Mouse (Mus musculus): ENCODE measurements around the gene Nhsl1. TPM values are rescaled to one million over a fixed set of nuclear protein-coding genes. Genes with fewer than 3 reads are reported as not detected.

Gene Nhsl1
- polyA plus RNA-seq, 1 experiment from 2014 or later = 9.2 TPM

GRCm38 (mm10) chr10:18384766-18385165 lies 66.0 kb downstream of the Nhsl1 start:
- no peaks in the 10 kb centered on the region for H3K9me3 ChIP-seq (replicated peaks; ENCODE audit: control insufficient read depth, low read length, poor library complexity, severe bottlenecking)
- H3K36me3 ChIP-seq (ENCODE audit: control insufficient read depth, insufficient read depth, low read length) = no peaks in the 10 kb centered on the region
- H3K9ac ChIP-seq (ENCODE audit: low read depth, low read length) = no peak overlapping the region
- ATAC-seq = no peak
- no peak overlapping the region for H3K4me3 ChIP-seq (ENCODE audit: low read depth, low read length)
- H3K27me3 ChIP-seq (ENCODE audit: control insufficient read depth, insufficient read depth, low read depth, low read length) = no peaks in the 10 kb centered on the region
- H3K27ac ChIP-seq (ENCODE audit: low read length) = no peak overlapping the region
- H3K4me1 ChIP-seq (ENCODE audit: control insufficient read depth, insufficient read depth, low read length) = no peaks in the 10 kb centered on the region; the same call in 1 of the 2 replicates
- H3K4me2 ChIP-seq (ENCODE audit: low read length) = no peak overlapping the region
- 75% methylated on average over 2 of the region's 2 CpGs for WGBS

DNA sequence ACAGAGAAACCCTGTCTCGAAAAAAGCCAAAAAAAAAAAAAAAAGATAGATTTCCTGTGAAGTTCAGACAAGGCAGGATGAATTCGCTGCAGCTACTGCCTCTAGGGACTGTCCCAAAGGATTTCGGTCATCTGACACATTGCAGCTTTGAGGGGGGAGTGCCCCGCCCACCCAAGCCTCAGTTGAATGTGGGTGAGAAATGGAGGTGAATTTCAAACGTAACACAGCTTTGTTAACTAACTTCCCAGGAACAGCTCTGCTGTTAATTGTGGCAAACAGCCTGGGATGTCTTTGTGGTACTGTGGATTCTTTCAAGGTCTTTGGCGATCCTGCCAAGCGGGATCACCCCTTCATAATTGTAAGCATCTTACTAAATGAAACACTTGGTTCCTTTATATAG lies 67.4 kb downstream of the Nhsl1 start:
- ATAC-seq = no peak
- H3K4me2 ChIP-seq (ENCODE audit: low read length) = no peak overlapping the region
- H3K9me3 ChIP-seq (replicated peaks; ENCODE audit: control insufficient read depth, low read length, poor library complexity, severe bottlenecking) = no peaks in the 10 kb centered on the region
- no peak overlapping the region for H3K27ac ChIP-seq (ENCODE audit: low read length)
- no peak overlapping the region for H3K9ac ChIP-seq (ENCODE audit: low read depth, low read length)
- H3K36me3 ChIP-seq (ENCODE audit: control insufficient read depth, insufficient read depth, low read length) = no peaks in the 10 kb centered on the region
- no peak overlapping the region for H3K4me3 ChIP-seq (ENCODE audit: low read depth, low read length)
- H3K27me3 ChIP-seq (ENCODE audit: control insufficient read depth, insufficient read depth, low read depth, low read length) = no peaks in the 10 kb centered on the region
- no peaks in the 10 kb centered on the region; the same call in 1 of the 2 replicates for H3K4me1 ChIP-seq (ENCODE audit: control insufficient read depth, insufficient read depth, low read length)
- 48% methylated on average over 7 of the region's 7 CpGs for whole genome bisulfite sequencing

DNA sequence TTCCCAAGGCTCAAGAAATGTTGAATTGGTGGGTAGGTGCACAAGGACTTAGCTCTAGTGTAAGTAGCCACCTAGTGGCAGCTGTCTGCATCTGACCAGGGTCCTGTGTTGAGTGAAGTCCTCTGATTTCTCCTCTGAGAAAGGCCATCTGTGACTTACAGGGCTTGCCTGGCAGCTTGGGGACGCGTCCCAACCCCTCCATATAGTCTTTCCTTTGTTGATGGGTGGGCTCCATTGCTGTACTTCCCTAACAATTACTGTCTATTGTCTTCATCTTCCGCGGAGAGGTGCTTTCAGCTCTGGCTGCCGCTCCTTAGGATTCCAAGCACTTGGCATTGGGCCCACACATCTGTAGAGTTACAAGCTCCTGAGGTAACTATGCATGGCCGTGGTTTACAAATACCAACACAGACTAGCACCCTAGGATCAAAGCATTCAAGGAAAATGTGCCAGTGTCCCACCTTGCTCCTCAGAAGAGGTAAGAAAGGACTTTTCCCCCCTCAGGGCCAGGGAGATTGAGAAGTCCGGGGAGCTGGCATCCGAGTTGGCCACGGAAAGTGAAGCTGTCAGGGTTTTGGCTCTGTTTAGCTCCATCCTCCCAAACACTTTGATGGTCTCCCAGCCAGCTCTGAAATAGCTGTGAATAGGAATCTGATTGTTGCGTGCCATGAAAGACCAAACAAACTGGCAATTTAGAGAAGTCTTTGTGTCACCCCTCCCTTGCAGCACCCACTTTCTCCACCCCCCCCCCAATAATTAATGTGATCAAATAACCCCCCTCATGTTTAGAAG lies 70.2 kb downstream of the Nhsl1 start:
- Histone ChIP-seq H3K27me3 (ENCODE audit: control insufficient read depth, insufficient read depth, low read depth, low read length) (no peaks in the 10 kb centered on the region), H3K4me1 (ENCODE audit: control insufficient read depth, insufficient read depth, low read length) (no peaks in the 10 kb centered on the region; the same call in 1 of the 2 replicates), H3K36me3 (ENCODE audit: control insufficient read depth, insufficient read depth, low read length) (no peaks in the 10 kb centered on the region), H3K27ac (ENCODE audit: low read length) (peak overlapping the region; percentile 35; the same call in 1 of the 2 replicates), H3K4me3 (ENCODE audit: low read depth, low read length) (no peak overlapping the region), H3K4me2 (ENCODE audit: low read length) (peak overlapping the region; percentile 7; the same call in 1 of the 2 replicates), H3K9ac (ENCODE audit: low read depth, low read length) (no peak overlapping the region), H3K9me3 (replicated peaks; ENCODE audit: control insufficient read depth, low read length, poor library complexity, severe bottlenecking) (no peaks in the 10 kb centered on the region)
- ATAC-seq = peak; percentile 74
- 35% methylated on average over 10 of the region's 10 CpGs for WGBS

DNA sequence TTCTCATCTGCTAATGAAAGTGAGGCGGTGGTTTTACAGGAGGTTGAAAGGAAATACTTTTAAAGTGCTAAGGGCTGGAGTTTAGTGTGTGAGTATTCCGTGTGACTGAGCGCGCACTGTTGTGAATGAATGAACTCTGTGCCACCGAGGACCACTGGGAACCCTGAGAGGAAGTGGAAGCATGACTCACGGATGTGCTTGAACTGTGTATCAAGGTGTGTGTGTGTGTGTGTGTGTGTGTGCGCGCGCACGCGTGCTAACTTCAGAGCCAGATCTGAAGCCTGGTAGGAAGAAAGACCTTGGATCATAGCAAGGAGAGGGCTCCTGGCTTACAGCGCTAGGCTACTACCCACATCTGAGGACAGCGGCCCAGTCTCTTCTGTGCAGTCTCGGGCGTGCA lies 71.2 kb downstream of the Nhsl1 start:
- ATAC-seq = no peak
- H3K4me1 ChIP-seq (ENCODE audit: control insufficient read depth, insufficient read depth, low read length) = no peaks in the 10 kb centered on the region; the same call in 1 of the 2 replicates
- WGBS = 87% methylated on average over 15 of the region's 15 CpGs
- no peaks in the 10 kb centered on the region for H3K27me3 ChIP-seq (ENCODE audit: control insufficient read depth, insufficient read depth, low read depth, low read length)
- no peaks in the 10 kb centered on the region for H3K9me3 ChIP-seq (replicated peaks; ENCODE audit: control insufficient read depth, low read length, poor library complexity, severe bottlenecking)
- no peak overlapping the region for H3K4me2 ChIP-seq (ENCODE audit: low read length)
- no peaks in the 10 kb centered on the region for H3K36me3 ChIP-seq (ENCODE audit: control insufficient read depth, insufficient read depth, low read length)
- no peak overlapping the region for H3K27ac ChIP-seq (ENCODE audit: low read length)
- H3K4me3 ChIP-seq (ENCODE audit: low read depth, low read length) = no peak overlapping the region
- H3K9ac ChIP-seq (ENCODE audit: low read depth, low read length) = no peak overlapping the region

- ATAC-seq = no peak
- 44% methylated on average over 5 of the region's 5 CpGs for WGBS
Observed at GRCm38 (mm10) chr10:18391608-18392007, 72.8 kb downstream of the Nhsl1 start.

GRCm38 (mm10) chr10:18392268-18392667 lies 73.5 kb downstream of the Nhsl1 start:
- Histone ChIP-seq H3K27ac (ENCODE audit: low read length) (no peak overlapping the region), H3K9ac (ENCODE audit: low read depth, low read length) (no peak overlapping the region), H3K4me3 (ENCODE audit: low read depth, low read length) (no peak overlapping the region), H3K4me2 (ENCODE audit: low read length) (no peak overlapping the region), H3K4me1 (ENCODE audit: control insufficient read depth, insufficient read depth, low read length) (no peaks in the 10 kb centered on the region; the same call in 1 of the 2 replicates), H3K9me3 (replicated peaks; ENCODE audit: control insufficient read depth, low read length, poor library complexity, severe bottlenecking) (no peaks in the 10 kb centered on the region), H3K27me3 (ENCODE audit: control insufficient read depth, insufficient read depth, low read depth, low read length) (no peaks in the 10 kb centered on the region), H3K36me3 (ENCODE audit: control insufficient read depth, insufficient read depth, low read length) (no peaks in the 10 kb centered on the region)
- no peak for ATAC-seq
- WGBS = 79% methylated on average over 6 of the region's 6 CpGs

More at GRCm38 (mm10) chr10:18391608-18392007, 72.8 kb downstream of the Nhsl1 start:
- no peak overlapping the region for H3K9ac ChIP-seq (ENCODE audit: low read depth, low read length)
- H3K9me3 ChIP-seq (replicated peaks; ENCODE audit: control insufficient read depth, low read length, poor library complexity, severe bottlenecking) = no peaks in the 10 kb centered on the region
- H3K27me3 ChIP-seq (ENCODE audit: control insufficient read depth, insufficient read depth, low read depth, low read length) = no peaks in the 10 kb centered on the region
- H3K4me3 ChIP-seq (ENCODE audit: low read depth, low read length) = no peak overlapping the region
- no peaks in the 10 kb centered on the region; the same call in 1 of the 2 replicates for H3K4me1 ChIP-seq (ENCODE audit: control insufficient read depth, insufficient read depth, low read length)
- no peaks in the 10 kb centered on the region for H3K36me3 ChIP-seq (ENCODE audit: control insufficient read depth, insufficient read depth, low read length)
- no peak overlapping the region for H3K4me2 ChIP-seq (ENCODE audit: low read length)
- no peak overlapping the region for H3K27ac ChIP-seq (ENCODE audit: low read length)

- Histone ChIP-seq H3K4me1 (ENCODE audit: control insufficient read depth, insufficient read depth, low read length) (no peaks in the 10 kb centered on the region; the same call in 1 of the 2 replicates), H3K9me3 (replicated peaks; ENCODE audit: control insufficient read depth, low read length, poor library complexity, severe bottlenecking) (no peaks in the 10 kb centered on the region), H3K27me3 (ENCODE audit: control insufficient read depth, insufficient read depth, low read depth, low read length) (no peaks in the 10 kb centered on the region), H3K4me3 (ENCODE audit: low read depth, low read length) (no peak overlapping the region), H3K4me2 (ENCODE audit: low read length) (no peak overlapping the region), H3K27ac (ENCODE audit: low read length) (no peak overlapping the region), H3K9ac (ENCODE audit: low read depth, low read length) (no peak overlapping the region), H3K36me3 (ENCODE audit: control insufficient read depth, insufficient read depth, low read length) (no peaks in the 10 kb centered on the region)
- whole genome bisulfite sequencing = 48% methylated on average over 3 of the region's 3 CpGs
- ATAC-seq = no peak
Observed at GRCm38 (mm10) chr10:18393740-18394139, 75.0 kb downstream of the Nhsl1 start.

GRCm38 (mm10) chr10:18394270-18394669 lies 75.5 kb downstream of the Nhsl1 start:
- Histone ChIP-seq H3K27ac (ENCODE audit: low read length) (no peak overlapping the region), H3K9me3 (replicated peaks; ENCODE audit: control insufficient read depth, low read length, poor library complexity, severe bottlenecking) (no peaks in the 10 kb centered on the region), H3K4me1 (ENCODE audit: control insufficient read depth, insufficient read depth, low read length) (no peaks in the 10 kb centered on the region), H3K4me3 (ENCODE audit: low read depth, low read length) (no peak overlapping the region), H3K9ac (ENCODE audit: low read depth, low read length) (no peak overlapping the region), H3K4me2 (ENCODE audit: low read length) (no peak overlapping the region), H3K27me3 (ENCODE audit: control insufficient read depth, insufficient read depth, low read depth, low read length) (no peaks in the 10 kb centered on the region), H3K36me3 (ENCODE audit: control insufficient read depth, insufficient read depth, low read length) (no peaks in the 10 kb centered on the region)
- WGBS = 88% methylated on average over 7 of the region's 7 CpGs
- no peak for ATAC-seq

GRCm38 (mm10) chr10:18400089-18400644 lies 81.4 kb downstream of the Nhsl1 start:
- no peak for ATAC-seq
- 83% methylated on average over 7 of the region's 7 CpGs for WGBS
- Histone ChIP-seq H3K9ac (ENCODE audit: low read depth, low read length) (no peak overlapping the region), H3K27ac (ENCODE audit: low read length) (no peak overlapping the region), H3K4me2 (ENCODE audit: low read length) (no peak overlapping the region), H3K4me3 (ENCODE audit: low read depth, low read length) (no peak overlapping the region), H3K9me3 (replicated peaks; ENCODE audit: control insufficient read depth, low read length, poor library complexity, severe bottlenecking) (no peaks in the 10 kb centered on the region), H3K4me1 (ENCODE audit: control insufficient read depth, insufficient read depth, low read length) (no peaks in the 10 kb centered on the region), H3K36me3 (ENCODE audit: control insufficient read depth, insufficient read depth, low read length) (no peaks in the 10 kb centered on the region), H3K27me3 (ENCODE audit: control insufficient read depth, insufficient read depth, low read depth, low read length) (no peaks in the 10 kb centered on the region)
